Mouse (Mus musculus): Measurements from ENCODE around the gene Utrn.

The Utrn gene

DNA sequence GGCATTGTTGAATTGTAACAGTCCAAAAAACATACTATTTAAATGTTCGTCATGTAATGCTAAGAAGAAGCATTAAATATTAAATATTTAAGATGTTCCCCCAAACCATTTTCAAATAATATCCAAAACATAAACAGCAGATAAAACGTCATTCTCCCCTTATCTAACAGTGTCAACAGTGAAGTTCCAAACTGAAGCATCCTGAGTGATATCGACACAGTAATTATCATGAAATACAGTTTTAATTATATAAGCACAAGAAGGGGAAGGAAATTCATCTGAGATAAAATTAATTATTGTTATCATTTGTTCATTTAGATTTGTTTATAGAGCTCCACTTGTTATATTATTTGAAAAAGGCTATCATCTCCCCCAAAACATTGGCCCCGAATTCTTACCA is 425.0 kb downstream of the Utrn start:
- no peak for DNase-seq (ENCODE audit: low read depth, low spot score)

DNA sequence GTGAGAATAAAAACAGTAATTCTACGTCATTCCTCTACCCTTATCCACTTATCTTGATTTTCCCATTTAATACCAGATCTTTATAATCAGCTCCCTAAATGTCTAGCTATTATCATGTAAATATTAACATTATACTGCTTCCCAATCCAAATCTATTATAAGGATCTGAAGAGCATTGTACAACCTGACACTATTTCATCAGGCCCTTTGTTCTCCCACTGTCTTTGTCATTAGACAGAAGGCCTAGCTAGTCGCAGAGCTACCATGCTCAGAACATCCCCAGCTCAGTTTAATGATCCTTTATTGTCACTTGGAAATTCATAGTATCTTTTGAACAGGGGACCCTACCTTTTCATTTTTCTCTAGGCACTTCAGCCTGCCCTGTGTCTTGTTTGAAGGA is 436.0 kb downstream of the Utrn start:
- no peak for DNase-seq (ENCODE audit: low read depth, low spot score)

DNA sequence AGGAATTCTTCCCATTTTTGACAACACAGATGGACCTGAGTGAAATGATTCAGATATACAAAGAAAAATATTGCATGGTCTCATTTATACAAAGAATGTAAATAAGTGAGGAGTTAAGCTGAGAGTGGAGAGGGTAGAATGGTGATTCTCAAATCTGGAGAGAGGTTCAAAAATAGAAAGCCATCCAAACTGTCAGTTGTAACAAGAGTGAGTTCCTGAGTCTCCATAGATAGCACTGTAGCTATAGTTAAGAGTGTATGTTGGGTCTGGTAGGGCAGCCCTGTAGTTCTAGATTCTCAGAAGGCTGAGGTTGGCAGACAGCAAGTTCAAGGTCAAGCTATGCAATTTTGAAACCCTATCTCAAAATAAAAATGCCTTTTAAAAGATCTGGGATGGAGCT is 438.8 kb downstream of the Utrn start:
- no peak for DNase-seq (ENCODE audit: low read depth, low spot score)

DNA sequence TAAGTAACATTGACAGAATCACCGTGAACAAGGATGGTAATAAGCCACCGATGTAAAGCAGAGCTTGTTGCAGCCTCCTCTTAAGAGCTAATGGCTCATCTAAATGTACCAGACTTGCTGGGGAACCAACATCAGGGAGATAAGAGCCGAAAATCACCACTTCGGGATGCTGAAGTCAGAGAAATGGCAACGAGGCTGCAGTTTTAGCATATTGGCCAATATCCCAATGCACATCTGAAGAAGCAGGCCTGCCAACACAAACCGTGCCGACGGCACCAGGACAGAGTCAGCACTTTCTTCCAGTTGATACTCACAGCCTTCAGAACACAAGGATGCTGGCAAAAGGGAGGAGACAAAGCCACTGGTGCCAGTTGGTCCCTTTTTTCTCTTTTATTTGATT is 442.3 kb downstream of the Utrn start:
- DNase-seq (ENCODE audit: low read depth, low spot score) = no peak

DNA sequence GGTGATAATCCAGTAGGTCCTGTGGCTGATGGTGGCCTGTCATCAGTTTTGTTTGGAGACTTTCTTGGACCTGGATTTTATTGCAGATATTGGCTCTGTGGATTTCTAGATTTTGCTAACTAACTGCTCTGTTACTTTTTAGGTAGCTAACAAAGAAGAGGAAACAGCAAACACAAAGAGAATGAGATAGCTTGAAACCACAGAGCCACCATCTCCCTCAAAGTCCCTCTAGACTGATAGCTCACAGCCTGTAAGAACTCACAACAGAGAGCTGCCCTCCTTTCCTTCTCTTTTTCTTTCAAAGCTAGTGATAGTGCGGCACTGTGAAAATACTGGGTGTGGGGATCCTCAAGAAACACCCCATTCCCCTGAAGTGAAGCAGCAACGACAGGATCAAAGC is 444.2 kb downstream of the Utrn start:
- DNase-seq (ENCODE audit: low read depth, low spot score) = no peak

DNA sequence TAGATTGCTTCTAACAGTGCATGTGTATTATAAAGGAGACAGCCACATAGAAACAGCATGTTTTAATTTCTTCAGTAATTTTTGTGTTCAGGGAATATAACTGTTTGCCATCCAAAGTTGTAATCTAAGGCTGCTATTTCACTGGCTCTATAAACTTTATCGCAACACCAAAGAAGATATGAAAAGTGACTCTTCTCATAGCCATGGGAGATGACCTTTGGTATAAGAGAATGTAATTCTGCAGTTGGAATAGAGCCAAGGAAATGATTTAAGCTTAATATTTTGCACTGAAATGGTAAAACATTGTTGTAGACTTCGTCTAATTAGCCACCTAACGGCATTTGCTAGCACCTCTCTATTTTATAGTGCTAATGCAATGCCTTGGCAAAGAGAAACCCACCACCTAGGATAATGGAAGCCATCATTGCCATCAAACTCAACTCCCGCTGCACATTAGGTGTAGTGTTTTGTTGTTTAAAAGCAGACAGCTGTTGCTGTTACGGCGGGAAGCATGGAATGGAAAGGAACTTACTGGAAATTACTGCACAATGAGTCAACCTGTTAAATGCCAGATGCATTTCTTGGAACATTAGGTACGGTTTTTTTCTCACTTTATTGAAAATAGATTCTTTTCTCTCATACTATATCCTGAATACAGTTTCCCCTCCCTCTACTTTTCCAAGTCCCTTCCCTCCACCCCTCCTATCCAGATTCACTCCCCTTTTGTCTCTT is 445.0 kb downstream of the Utrn start:
- no peak for DNase-seq (ENCODE audit: low read depth, low spot score)

DNA sequence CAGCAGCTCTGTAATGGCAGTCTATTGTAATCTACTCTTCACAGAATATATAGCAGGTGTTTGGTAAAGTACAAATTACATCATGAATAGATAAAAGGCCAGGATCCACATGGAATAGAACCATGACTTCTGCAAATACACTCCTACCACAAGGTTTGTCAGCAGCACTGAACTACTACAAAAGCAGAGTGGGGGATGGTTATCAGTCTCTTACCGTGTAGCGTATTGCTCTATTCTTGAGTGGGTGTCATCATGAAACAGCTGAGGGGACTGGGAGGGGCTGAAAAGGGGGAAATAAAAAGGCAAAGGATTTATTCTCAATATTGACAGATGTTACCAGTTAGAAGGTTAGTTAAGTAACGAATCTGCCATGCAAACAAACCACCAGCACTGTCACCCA is 454.2 kb downstream of the Utrn start:
- DNase-seq (ENCODE audit: low read depth, low spot score) = no peak

DNA sequence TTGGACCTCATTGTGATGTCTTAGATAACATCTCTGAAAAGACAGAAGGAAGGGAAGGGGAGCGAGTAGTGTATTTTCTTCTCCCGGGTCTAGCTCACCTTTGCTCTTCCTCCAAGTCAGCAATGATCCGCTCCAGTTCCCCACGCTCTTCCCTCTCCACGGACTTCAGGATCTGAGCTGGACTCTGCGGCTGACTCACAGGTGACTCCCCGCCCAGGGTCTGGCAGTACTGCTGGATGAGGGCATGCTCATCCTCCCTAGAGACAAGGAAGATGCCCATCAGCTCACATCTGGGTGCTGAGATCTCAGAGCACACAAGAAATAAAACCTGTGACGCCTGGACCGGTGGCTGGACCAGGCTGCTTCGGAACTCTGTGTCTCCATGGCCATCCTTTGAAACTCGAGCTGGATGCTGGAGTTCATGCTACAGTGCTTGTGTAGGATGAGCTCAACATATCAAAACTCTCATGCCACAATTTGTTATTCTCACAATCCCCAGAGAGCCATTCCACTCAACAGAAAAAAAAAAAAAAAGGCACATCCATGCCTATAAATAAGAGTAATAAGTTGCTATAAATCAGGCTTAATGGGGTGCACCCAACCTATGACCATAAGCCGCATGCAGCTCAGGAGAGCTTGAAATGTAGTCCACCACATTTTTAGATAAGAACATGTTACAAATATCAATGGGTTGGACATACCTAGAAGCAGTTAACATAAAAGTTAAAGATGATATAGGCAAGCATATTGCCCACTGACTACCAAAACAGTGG is 462.6 kb downstream of the Utrn start:
- DNase-seq (ENCODE audit: low read depth, low spot score) = no peak

DNA sequence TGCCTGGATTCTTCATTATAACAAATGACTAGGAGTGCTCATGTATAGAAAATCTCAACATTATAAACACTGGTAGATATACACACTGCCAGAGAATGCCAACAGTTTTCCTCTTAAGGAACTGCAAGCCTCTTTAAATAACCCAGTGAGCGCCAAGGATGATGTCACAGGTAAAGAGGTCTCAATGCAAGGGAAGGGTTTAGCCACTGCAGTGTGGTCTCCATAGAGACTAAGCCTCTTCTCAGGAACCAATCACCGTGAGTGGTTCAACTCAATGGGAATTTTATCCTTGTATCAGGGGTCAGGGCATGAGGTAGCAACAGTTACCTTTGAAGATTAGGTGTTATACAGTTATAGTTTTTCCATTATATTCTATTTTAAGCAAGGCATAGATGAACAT is 469.7 kb downstream of the Utrn start:
- DNase-seq (ENCODE audit: low read depth, low spot score) = no peak

DNA sequence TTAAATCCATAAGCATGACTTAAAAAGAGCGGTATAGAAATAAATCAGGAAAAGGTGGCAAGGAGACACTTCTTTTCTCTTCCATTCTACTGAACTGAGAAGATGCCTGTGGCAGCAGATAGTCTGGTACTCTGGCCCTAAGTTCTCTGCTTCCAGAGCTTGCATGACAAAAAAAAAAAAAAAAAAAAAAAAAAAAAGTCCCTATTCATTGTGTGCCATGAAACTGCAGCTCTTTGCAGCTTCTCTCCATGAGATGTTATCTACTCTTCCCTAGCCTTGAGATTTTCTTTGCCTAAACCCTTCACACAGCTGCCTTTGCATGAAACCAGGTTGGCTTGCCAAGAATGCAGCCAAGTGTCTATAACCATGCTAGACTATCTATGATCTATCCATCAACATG is 489.0 kb downstream of the Utrn start:
- DNase-seq (ENCODE audit: low read depth, low spot score) = no peak

DNA sequence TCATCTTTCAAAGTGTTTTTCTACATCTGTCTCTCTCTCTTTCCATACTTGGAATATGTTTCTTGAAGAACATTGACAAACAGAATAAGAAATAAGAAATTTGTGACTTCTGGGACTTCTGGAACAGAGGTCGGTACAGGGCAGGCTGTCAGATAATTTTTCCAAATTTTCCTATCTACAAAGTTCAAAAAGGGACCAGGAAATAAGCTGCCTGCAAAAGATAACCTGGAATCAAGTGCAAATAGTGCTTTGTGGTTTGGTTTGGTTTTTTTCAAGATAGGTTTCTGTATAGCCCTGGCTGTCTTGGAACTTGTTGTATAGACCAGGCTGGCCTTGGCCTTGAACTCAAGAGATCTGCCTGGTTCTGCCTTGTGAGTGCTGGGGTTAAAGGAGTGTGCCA is 490.0 kb downstream of the Utrn start:
- DNase-seq (ENCODE audit: low read depth, low spot score) = no peak

DNA sequence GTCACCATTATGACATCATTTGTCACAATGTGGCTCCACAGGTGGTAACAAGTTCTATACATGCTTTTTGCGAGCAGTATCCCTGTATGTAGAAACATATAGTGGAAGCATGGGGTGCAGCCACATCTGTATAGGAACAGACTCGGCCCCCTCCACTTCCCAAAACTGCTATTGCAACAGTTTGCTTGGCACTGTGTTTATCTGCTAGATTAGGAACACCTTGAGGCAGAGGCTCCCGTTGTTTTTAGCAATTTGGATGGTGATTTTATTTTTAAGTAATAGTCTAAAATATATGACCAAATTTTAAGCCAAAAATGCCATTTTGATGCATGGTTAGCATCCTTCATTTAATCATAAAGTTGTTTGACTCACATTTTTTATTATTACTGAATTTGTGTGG is 491.4 kb downstream of the Utrn start:
- no peak for DNase-seq (ENCODE audit: low read depth, low spot score)

DNA sequence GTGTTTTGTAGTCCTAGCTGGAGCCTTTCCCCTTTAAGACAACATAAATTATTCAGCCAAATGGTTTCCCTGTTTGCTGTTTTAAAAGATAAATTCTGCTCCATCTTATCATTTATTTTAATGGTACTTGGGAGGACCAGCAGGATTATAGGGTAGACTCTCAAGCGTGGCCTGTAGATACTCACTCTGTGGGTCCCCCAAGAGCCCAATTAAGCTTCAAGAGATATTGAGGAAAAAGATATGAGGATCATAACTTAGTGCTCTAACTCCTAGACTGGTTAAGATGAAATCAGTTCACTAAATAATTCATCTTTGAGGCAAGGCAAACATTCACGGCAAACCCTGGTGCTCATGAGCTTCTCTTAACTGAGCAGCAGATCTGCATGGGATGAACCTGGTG is 493.1 kb downstream of the Utrn start:
- DNase-seq (ENCODE audit: low read depth, low spot score) = no peak

DNA sequence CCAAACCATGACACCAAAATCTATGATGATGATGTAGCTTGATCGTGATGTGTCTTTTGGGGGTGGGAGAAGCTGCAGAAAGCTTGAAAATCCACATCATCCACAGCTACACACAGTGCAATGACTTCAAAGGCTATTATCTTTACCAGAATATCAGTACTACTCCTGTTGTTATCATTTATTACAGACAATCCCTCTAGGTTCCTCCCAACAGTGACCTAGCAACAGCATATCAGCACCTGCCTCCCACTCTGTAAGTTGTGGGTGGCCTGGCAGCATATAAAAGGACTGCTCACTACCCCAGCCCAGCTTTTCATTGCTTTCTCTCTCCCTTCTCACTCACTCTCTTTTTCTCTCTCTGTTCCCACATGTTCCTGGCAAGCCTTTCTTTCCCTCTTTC is 494.4 kb downstream of the Utrn start:
- no peak for DNase-seq (ENCODE audit: low read depth, low spot score)

DNA sequence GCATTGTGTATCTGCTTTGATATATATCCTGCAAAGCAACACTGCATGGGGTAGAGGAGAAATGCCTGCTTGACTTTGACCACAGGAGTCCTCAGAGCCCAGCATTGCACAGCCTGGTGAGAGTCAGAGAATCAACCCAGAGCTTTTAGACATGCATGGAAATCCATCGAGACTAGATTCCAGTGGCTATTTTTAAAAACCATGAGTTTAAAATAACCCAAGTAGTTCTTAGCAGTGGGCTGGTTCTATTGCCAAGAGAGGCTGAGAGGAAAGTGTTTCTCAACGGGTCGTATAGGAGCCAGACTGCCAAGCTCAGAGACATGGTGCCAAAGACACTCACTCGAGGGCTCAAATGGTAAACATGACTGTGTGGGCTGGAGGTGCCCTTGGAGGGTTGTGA is 514.6 kb downstream of the Utrn start:
- no peak for DNase-seq (ENCODE audit: low read depth, low spot score)

DNA sequence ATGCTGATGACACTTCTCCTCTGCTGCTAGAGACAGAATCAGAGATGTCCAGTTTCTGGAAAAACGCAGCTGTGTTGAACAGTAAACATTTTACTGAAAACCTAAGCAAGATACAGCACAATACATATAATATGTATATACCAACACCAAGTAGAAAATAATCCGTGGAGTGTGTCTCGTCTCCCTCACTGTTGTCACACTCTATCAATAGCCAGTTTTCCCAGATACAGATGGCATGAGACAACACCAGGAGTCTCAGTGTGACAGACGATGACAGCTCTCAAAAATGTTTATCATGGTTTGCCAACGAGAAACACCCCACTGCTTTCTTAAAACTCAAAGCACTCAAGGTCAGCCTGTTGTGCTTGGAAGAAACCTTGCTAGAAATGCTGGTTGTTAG is 515.1 kb downstream of the Utrn start:
- no peak for DNase-seq (ENCODE audit: low read depth, low spot score)

DNA sequence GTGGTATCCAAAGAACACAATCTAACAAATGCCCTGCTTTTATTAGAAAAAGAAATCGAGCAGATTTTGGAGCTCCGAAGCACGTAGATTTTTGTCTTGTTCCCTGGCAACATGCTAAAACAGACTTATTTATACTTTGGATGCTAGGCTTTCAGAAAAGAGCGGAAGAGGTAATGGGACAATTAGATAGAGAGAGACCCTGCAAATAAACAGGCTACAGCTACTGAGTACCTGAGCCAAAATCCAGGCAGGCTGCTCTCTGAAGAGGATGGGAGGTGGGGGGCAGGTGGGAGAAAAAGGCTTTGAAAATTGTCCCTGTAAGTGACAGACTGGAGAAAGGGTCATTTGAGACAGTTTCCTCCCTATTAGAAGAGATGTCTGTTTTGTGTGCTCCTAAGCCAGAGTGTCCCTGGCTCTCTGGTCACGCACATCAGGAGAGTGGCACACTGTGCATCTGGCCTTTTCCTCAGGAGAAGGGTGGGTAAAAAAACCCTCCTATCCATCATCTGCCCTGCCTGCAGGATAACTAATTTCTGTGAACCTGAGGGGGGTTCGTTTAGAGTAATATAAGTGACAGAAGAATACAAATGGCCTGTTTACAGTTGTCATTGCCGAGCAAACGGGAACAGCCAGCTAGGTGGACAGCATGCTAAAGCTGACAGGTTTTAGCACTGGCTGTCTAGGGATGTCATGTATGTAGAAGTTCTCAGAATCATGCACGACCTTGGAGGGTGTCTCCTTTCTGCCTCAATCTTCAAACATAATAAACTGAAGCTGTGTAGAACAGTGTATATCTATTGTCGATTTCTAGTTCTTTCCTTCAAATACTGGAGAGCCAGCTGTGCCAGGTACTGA is 529.2 kb downstream of the Utrn start:
- no peak for DNase-seq (ENCODE audit: low read depth, low spot score)

DNA sequence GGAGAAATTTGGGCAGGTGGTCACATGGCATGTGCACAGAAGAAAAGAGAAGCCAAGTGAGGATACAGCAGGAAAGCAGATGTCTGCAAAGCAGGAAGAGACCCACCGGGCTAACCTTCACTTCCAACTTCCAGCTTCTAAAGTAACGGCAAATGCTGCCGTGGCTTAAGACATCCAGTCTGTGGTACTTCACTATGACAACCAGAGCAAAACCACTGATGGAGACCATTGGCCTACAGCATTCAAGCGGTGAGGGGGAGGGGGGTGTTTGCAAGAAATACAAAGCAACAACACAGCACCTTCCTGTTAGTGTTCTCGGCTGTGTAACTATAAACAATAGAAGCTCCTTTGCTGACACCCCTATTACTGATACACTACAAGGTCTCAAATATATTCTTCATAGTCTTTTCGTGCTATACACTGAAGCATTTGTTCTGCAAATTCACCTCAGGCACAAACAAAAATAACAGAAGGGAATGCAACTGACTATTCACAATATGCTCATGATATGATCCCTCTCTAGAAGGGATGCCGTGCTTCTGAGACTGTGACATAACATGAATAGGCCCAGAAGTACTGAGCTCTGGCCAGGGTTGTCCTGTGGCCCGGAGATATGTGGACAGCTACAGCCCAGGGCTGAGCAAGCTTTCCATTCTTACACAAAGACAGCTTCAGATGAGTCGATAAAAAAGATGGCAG is 530.0 kb downstream of the Utrn start:
- DNase-seq (ENCODE audit: low read depth, low spot score) = no peak
